Mouse (Mus musculus) G1E-ER4 (cell line): Measurements from ENCODE around the gene Uap1l1. TPM values are rescaled to one million over a fixed set of nuclear protein-coding genes. Genes with fewer than 3 reads are reported as not detected.

Experiments used
- GATA1 ChIP-seq: IDR thresholded peaks from one replicate; pipeline ENCODE4 v1.8.0; 2012; ENCODE audit warnings: low read length, inconsistent platforms
- polyA plus RNA-seq: library from polyadenylated mRNA; stranded (reverse); fragments of >175 nt; gene quantifications from 2 replicates; pipeline ENCODE4 v1.2.3, GENCODE M21; 2012

The Uap1l1 gene
- polyA plus RNA-seq: 36.3 and 46.3 TPM in 2 replicates

GRCm38 (mm10) chr2:25365091-25365761 lies at the start of gene Uap1l1:
Gene Uap1l1, minus strand, starts transcription at chr2:25365682.
- TF ChIP-seq GATA1: no peak

- no peak for TF ChIP-seq GATA1
These were observed 43.4 kb upstream of the Uap1l1 start for GRCm38 (mm10) chr2:25408908-25409307.

GRCm38 (mm10) chr2:25403994-25404393 lies 38.5 kb upstream of the Uap1l1 start:
- TF ChIP-seq GATA1: no peak

- TF ChIP-seq GATA1: no peak
These were observed 37.6 kb upstream of the Uap1l1 start for GRCm38 (mm10) chr2:25402972-25403601.

GRCm38 (mm10) chr2:25402377-25402971 lies 37.0 kb upstream of the Uap1l1 start:
- TF ChIP-seq GATA1: no peak

GRCm38 (mm10) chr2:25400764-25401163 lies 35.3 kb upstream of the Uap1l1 start:
- TF ChIP-seq GATA1: no peak

DNA sequence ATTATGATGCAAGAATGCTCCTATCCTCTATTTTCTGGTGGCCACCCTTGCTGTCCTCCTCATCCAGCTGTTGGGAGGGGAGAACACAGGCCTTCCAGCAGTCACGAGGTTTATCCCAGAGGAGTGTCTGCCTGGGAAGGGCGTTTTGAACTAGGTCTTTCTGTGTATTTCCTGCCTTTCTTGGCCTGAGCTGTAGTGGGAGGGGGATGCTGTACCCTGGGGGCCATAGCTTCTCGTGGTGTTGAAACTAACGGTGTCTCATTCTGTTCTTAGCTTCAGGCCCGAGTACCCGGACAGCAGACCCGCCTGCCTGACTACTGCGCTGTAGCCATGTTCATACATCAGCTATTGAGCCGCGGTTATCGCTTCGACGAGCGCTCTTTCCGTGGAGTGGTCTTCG lies 34.8 kb upstream of the Uap1l1 start:
- TF ChIP-seq GATA1: no peak

GRCm38 (mm10) chr2:25399051-25399450 lies 33.6 kb upstream of the Uap1l1 start, which contains the start of gene Npdc1:
Gene Npdc1, plus strand, starts transcription at chr2:25399351.
- TF ChIP-seq GATA1: no peak

DNA sequence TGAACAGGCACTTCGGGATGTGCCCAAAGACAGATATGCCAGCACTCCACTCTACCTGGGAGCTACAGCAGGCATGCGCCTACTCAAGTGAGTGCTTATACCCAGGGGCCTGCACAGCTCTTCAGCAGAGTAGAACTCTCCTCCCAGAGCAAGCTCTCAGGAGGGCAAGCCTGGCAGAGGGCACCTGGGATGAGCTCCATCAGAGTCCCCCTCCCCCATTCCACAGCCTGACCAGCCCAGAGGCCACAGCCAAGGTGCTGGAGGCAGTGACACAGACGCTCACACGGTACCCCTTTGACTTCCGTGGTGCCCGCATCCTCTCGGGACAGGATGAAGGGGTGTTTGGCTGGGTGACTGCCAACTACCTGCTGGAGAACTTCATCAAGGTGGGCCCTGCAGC lies 32.6 kb upstream of the Uap1l1 start:
- no peak for TF ChIP-seq GATA1

DNA sequence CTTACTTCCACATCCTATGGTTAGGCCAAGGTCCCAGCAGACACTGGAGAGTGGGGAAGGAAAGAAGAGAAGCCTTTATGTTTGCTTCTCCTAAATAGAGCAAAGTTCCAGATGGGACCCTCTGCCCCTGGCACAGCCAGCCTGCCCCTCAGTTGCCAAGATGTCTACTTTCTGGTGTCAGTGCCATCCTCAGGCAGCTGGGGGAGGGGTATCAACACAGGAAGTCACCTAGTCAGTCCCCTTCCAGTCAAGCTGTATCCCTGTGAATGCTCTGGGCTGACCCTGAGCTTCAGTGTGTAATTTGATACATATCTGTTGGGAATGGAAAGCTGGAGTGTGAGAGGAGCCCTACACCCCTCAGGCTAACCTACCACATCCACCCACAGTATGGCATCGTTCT lies 31.5 kb upstream of the Uap1l1 start:
- TF ChIP-seq GATA1: no peak

DNA sequence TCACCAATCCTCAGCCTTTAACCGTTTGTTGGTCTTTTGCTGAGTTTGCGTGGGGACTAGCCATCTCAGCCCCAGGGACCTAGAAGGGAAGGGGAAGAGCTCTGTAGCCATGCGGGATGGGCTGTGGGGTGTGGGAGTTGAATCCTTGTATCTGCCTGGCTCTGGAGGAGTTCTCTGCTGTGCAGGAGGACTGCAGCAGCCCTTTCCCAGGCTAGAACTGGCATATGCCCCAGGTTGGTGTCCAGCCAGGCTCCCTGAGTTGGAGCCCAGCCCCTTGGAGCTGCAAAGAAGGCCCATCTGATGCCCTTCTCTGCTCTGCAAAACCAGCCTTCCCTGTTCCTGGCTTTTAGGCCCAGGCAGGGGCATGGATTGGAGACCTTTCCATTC lies 31.1 kb upstream of the Uap1l1 start:
- TF ChIP-seq GATA1: no peak

DNA sequence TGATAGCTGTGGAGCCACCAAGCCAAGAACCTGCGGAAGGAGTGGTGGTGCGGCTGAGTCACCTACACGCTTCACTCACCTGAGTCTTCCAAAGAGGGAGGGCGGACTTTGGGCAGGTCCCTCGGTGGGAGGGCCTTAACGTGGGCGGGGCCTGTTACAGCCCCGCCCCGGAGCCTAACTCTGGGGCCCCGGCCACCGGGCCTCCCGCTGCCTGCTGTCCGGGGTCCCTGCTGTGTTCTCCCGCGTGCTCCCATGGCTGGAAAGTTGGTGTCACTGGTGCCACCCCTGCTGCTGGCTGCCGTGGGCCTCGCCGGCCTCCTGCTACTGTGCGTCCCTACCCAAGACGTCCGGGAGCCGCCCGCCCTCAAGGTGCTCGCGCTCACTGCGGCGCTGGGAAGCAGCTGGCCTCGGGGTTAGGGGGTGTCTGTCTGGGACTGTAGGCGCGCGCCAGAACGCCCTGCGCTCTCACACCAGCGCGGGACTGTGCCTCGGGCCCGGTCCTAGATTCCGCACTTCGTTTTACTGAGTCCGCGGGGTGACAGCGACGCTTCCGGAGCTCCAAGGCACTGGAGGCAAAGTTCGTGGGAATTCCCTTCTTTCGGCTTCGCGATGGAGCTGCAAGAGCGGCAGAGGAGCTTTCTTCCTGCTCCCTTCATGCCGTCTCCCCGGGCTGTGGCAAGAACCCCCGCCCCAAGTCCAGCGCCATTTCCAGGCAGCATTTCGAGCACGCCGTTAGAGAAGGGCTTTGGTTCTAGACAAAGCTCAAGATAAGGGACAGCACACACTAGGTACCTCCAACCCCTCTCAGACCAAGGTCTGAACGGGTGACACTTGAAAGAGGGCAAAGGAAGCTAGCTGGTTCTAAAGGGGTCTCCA lies 30.5 kb upstream of the Uap1l1 start, which contains the start of gene Entpd2:
Gene Entpd2 (plus strand): TSS at position 154 of the 876 bp plus-strand sequence.
- TF ChIP-seq GATA1: no peak

GRCm38 (mm10) chr2:25394281-25395221 lies 29.1 kb upstream of the Uap1l1 start:
- TF ChIP-seq GATA1: no peak

GRCm38 (mm10) chr2:25391266-25391665 lies 25.8 kb upstream of the Uap1l1 start:
- TF ChIP-seq GATA1: no peak

- no peak for TF ChIP-seq GATA1
These were observed 19.0 kb upstream of the Uap1l1 start for GRCm38 (mm10) chr2:25384492-25384891.

DNA sequence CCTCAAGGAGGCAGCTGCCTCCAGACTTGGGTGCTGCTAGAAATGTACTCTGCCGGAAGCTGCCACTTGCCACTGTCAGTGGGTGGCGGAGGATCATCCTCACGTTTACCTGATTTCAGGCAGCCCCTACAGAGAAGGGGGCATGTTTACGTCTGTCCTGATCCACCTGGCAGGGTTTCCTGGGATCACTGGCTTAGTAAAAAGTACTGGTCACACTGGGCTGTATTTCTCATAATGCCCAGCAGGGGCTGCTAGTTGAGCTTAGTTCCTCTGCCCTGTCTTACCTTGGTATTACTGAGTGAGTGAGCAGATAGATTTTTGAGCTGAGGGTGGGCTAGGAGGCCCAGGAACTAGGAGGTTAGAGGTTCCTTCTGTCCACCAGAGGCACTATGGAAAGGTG lies 11.1 kb upstream of the Uap1l1 start:
- TF ChIP-seq GATA1: no peak
